Mouse (Mus musculus): ENCODE results near the gene Xntrpc.

Gene Xntrpc

DNA sequence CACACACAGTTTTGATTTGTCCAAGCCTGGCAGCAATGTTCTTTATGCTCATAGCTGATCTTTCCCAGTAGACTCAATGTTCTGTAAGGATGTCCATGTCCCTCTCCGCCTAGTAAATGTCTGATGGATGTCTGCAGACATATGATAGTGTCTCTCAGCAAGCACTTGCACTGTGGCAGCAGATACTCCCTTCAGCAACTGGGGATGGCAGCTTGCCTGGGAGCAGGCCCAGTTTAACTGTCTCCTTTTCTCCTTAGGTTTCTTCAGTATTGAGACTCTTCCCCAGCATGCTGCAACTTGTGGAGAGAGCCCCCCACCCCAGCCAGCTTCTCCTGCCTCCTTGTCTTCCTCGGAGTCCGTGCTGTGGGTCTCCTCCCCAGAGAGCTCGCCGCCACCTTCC is 16.3 kb downstream of the Xntrpc start:
- DNase-seq (ENCODE audit: low read depth): no peak

DNA sequence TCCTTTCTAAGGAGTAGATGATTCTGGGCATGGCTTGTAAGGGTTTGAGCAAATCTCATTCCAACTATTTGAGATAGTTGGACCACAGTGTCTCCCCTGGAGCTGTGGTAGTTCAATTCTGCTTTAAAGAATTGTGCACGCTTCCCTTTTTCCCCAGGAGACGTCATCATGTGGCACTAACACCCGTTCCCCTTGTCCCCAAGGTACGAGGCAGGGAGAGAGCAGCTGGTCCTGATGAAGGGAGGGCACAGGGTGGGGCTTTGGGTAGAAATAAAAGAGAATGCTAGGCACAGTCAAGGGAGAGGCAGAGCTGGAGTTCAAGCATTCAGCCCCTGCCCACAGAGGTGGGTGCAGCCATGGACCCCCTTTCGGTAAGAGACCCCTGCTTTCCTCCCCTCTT is 17.3 kb downstream of the Xntrpc start, which contains the start of gene Trpc2:
TSS of gene Trpc2 (plus strand) at position 301 of the 400 bp plus-strand sequence.
- no peak for DNase-seq (ENCODE audit: low read depth)

DNA sequence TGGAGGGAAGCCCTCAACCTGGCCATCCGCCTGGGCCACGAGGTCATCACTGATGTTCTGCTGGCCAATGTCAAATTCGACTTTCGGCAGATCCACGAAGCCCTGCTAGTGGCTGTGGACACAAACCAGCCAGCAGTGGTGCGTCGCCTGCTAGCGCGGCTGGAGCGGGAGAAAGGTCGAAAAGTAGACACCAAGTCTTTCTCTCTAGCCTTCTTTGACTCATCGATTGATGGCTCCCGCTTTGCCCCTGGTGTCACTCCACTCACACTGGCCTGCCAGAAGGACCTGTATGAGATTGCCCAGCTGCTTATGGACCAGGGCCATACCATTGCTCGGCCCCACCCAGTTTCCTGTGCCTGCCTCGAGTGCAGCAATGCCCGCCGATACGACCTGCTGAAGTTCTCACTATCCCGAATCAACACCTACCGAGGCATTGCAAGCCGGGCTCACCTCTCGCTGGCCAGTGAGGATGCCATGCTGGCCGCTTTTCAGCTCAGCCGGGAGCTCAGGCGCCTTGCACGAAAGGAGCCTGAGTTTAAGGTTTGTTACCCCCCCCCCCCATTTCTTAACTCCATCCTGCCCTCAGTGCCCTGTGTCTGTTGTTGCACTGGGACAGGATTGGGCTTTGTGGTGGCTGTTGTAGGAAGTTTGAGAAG is 18.7 kb downstream of the Xntrpc start:
- DNase-seq (ENCODE audit: low read depth): no peak

DNA sequence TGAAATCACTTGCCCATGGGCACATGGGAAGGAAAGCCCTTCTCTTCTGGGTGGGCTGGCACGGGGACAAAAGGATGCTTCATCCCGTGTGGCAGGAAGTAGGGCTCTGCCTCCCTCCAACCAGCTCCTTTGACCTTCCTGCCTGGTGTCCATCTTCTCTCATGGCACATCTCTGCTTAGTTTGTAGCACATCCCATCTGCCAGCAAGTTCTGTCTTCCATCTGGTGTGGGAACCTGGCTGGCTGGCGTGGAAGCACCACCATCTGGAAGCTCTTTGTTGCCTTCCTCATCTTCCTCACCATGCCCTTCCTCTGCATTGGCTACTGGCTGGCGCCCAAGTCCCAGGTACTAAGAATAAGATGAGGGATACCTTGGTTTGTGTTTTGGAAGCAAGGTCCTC is 21.8 kb downstream of the Xntrpc start:
- DNase-seq (ENCODE audit: low read depth): no peak

DNA sequence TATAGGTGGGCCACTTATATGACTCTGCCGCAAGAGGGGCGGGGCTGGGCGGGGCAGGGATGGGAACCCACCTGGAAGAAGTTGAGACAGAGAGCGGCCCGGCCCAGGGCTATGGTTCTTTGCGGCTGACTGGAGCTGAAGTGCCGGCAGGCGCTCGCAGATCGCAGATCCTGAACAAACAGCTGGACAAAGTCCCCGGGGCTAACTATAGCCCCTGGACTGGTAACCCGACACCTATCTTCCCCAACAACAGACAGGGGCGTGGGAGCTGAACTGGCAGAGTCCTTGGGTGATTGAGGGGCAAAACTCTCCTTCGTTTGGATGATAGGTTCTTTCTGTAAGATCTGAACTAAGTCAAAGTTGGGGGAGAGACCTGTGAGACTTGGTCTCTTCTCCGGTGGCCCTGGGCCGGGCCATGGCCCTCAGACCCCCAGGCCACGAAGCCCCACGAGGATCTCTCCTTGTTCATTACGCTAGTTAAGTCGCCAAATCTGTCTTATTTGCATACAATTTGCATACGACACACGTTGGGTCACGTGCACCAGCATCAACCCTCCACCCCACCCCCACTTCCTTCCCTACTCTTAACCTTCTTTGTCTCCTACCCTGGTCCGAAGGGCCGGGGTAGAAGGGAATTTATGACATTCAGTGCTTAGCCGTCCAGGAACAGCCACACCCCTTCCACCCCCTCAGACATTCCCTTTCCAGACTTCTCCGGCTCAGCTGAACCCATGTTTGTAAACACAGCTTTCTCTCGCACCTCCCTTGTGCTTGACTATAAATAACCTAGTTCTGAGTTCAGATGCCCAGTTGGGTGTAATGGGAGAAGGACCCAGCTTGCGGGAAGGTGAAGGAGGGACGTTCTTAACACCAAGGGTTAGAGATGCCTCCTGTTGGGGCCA is 34.5 kb downstream of the Xntrpc start:
- DNase-seq (ENCODE audit: low read depth): peak; percentile 50

DNA sequence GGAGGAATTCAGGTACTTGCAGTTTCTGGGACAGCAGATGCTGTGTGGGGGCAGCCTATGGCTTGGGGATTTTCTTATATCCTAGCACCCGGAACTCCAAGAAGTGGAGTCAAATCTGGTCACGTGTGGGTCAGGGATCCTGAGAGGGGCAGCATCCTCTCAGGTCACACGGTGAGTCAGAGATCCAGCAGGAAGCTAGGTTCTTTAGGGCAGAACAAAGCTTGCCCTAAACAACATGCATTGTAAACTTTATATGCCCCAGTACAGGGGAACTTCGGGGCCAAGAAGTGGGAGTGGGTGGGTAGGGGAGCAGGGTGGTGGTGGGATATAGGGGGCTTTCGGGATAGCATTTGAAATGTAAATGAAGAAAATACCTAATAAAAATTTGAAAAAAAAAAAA is 35.4 kb downstream of the Xntrpc start:
- DNase-seq (ENCODE audit: low read depth): no peak

DNA sequence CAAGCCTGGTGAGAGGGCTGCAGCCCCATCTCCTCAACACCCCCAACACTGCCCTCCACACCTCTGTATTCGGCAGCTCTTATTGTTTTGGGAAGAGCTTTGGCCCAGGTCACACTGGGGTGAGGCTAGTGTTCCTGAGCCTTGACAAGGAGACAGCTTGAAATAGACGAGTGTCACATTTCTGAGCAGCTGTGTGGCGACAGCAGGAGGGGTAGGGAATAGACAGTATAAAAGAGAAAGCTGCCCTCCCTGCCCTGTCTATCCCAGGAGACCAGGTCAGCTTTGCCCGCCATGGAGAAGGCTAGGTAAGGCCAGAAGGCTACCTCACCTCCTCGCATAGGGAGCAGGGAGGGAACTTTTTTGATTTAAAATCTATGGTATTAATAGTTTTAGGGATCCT is 36.0 kb downstream of the Xntrpc start, which contains the start of gene Art1:
TSS of gene Art1 (plus strand) at position 257 of the 400 bp plus-strand sequence.
- DNase-seq (ENCODE audit: low read depth): no peak

DNA sequence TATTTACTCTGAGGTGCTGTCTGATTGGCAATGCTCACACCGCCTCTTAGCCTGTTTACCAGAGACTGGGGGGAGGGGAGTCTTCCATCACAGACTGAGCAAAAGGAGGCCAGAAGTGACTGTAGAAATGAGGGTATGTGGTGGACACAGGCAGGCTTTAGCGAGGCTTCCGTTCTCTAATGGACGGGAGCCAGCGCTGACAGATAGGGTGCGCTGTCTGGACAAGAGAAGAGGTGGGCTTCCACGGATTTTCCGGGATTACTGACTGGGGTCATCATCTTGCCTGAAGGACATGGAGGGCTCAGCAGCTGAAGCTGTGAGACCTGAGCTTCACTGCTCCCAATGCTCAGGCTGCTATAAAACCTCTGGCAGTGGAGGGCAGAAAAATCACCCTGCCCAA is 36.7 kb downstream of the Xntrpc start:
- no peak for DNase-seq (ENCODE audit: low read depth)

DNA sequence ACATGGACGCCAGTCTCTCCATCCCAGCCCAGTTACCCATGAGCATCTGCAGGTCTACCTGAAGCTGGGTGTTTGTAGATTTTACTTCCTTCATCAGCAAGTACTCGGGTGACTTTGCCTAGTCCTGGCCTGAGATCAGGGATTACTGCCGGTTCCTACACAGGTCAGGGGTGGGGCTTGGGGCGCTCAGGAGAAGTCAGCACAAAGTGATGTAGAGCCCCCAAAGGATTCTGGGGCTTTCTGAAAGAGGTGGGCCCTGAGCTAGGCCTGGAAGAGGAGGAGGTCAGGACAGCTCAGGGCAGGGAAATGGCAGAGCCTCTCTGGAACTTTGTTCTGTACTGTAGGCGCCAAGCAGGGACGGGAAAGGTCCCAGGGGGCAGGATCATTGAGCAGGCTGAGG is 37.2 kb downstream of the Xntrpc start:
- no peak for DNase-seq (ENCODE audit: low read depth)

DNA sequence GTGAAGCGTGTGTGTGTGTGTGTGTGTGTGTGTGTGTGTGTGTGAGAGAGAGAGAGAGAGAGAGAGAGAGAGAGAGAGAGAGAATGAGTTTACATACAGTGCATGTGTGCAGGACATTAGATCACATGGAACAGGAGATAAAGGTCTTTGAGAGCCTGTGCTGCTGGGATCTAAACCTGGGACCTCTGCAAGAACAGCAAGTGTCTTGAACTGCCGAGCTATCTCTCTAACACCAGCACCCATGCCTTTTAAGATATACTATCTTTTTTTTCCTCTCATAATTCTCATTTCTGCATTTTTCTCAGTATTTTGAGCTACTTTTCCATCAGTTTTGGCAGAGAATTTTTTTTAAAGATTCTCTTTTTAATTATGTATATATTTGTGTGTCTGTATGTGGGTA is 38.0 kb downstream of the Xntrpc start:
- DNase-seq (ENCODE audit: low read depth): peak; percentile 48

DNA sequence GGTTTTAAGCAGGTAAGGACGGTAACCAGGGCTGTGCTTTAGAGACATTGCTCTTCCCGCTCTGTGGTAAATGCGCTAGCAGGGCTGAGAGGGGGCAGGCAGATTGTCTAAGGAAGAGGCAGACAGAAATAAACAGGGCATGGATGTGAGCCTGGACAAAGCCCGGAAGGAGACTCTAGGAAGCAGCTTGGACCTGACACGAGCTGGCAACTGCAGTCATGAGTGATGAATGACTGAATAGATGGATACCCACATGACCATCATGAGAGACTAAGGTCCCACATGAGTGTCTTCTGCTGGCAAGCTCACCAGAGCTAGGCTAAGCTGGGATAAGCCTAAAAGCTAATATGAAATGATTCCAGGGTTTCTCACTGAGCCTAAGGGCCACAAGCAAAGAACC is 38.6 kb downstream of the Xntrpc start:
- DNase-seq (ENCODE audit: low read depth): no peak

DNA sequence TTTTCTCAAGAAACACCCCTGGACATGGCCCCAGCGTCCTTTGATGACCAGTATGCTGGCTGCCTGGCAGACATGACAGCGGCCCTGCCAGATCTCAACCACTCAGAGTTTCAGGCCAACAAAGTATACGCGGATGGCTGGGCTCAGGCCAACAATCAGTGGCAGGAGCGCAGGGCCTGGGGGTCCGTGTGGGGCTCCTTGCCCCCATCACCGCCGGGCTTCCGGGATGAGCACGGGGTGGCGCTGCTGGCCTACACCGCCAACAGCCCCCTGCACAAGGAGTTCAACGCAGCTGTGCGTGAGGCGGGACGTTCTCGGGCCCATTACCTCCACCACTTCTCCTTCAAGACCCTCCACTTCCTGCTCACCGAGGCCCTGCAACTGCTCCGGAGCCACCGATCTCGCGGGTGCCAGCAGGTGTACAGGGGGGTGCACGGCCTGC is 41.2 kb downstream of the Xntrpc start:
- no peak for DNase-seq (ENCODE audit: low read depth)

DNA sequence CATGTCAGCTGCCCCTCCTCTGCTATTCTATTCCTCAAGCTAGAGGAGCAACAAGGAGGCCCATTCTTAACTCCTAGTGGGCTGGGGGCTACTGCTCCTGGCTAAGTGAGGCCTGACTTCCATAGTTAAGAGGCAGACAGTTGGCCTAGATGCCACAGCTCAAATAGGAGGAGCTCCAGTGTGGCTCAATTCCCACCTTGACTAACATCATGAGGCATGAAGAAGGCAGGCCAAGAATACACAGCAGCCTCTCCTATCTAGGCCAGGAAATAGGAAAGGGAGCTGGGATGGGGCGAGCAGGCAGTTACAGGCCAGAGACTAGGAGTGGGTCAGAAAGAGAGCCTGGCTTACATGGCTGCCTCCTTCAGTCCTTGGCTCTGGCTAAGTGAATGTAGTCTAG is 42.7 kb downstream of the Xntrpc start:
- no peak for DNase-seq (ENCODE audit: low read depth)

DNA sequence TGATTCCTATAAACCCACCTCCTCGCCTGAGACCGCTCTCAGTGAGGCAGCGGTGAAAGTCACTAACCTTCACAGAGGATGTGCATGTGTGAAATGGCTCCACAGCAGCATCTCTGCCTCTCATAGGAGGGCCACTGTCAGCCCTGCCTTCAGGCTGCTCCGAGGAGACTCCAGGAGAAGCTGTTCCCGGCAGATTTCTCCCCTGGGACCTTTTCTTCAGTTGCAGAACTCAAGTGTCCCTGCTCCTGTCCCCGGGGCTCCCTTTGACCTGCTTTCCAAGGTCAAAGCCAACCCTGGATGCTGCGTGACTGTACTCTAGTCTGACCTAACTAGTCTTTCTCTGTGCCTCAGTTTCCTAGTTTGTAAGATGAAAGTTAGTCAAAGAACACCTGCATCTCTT is 43.7 kb downstream of the Xntrpc start, which contains the start of gene Art5:
TSS of gene Art5 (minus strand) at position 319 of the 400 bp plus-strand sequence.
- no peak for DNase-seq (ENCODE audit: low read depth)

DNA sequence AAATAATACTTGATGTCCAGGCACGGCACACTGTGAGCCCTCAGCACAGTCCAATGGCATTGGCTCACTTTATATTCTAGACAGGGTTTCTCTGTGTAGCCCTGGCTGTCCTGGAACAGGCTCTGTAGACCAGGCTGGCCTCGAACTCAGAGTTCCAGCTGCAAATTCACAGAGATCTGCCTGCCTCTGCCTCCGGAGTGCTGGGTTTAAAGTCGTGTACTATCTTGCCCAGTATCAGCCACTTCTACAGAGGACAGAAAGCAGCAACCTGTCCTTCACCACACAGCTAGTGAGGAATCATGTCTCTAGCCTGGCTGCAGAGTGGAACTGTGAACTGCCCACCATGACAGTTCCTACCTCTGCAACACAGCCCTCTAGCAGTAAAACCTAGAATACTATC is 44.2 kb downstream of the Xntrpc start:
- DNase-seq (ENCODE audit: low read depth): no peak

DNA sequence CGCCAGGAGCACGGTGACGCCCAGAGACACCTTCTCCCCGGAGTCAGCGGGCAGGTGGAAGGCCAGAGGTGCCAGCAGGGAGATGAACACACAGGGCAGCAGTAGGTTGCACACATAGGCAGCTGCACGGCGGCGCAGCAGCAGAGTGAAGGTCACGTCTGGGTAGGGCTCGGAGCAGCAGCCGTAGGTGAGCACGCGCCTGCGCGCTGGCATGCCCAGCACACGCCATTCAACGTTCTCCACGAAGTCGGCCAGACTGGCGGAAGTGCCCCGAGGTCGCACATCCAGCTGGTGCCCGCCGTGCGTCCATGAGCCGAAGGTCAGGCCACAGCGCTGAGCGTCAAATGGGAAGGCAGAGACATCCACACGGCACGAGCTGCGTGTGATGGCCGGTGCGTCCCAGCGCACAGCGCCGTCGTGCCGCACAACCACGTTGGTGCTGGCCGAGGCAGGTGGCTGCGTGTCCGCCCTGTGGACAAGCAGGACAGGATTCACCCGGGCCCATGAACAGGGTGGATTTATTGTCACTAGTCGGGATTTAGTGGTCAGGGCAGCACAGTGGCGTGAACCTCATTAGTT is 47.7 kb downstream of the Xntrpc start:
- DNase-seq (ENCODE audit: low read depth): no peak

DNA sequence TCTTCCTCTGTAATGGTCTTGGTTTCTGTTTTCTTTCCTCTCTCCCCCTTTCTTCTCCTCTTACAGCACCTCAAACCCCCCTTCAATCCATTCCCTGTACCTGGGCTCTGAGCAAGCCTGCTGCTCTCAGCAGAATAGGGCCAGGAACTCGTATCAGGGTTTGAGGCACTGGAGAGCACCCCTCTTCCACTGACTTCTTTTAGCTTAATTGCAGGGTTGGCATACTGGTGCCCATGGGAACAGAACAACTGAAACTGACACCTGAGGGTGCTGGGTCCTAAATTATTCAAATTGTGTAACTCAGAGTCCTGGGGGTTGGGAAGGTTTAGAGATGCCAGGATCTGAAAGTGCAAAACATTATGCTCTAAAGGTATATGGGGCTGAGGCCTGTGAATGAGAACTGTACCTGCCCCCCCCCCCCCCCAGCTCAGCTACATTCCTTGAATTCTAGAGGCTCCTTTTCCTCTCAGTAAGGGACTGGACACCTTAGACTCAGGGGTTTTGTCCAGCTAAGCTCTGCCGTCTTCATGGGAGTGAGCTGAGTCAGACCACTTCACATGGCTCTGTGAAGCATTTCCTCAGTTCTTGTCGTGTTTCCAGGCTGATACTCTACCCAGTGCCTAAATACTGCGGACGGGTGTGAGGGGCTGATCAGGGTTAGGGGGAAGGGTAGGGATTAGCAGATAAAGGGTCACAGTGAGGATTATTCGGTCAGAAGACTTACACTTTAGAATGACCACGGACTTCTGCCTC is 51.2 kb downstream of the Xntrpc start, which contains the start of gene Chrna10:
TSS of gene Chrna10 (minus strand) at position 250 of the 753 bp plus-strand sequence.
- DNase-seq (ENCODE audit: low read depth): no peak

DNA sequence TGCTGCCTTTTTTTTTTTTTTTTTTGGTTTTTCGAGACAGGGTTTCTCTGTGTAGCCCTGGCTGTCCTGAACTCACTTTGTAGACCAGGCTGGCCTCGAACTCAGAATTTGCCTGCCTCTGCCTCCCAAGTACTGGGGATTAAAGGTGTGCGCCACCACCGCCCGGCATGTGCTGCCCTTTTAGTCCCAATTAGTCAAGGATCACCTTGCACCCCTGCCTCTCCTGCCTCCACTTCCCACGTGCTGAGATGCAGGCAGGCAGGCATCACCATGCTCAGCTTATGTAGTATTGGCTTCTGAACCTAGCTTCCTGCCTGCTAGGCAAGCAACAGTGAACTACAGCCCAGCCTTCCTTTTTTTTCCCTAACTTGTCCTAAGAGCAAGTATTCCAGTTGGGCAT is 51.9 kb downstream of the Xntrpc start:
- DNase-seq (ENCODE audit: low read depth): no peak

DNA sequence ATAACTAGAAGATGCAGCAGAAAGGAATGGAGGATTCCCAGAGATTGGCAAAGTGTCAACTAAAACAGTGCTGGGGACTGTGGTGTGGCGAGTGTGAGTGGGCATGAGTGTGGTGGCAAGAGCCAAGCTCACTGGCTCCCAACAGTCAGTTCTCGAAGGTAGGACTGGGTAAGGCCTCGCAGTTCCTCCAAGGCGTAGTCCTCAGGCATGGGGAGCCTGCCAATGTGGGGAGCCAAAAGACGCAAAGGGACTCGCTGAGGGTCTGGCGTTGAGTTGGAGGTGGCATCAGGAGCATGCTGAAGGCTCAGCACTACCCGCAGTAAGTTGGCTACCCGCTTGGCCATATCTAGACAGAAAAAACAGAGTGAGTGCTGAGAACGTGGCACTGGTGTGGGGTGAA is 54.8 kb downstream of the Xntrpc start:
- no peak for DNase-seq (ENCODE audit: low read depth)

DNA sequence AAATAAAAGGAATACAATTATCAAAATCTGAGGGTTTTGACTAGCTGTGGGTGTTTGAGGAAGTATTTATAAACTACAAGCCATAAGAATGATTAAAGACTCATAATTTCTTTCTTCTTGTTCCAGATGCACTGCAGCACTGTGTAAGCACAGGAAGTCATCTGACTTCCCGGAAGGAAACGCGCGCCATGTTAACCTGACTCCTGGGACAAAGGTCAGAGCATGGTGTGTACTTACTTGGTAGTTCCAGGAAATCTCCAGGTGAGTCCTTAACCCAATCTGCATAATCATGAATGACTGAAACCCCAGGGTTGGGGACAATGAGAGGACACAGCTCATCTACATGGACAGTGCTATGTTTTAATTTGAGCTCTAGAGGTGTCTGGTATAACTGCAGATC is 66.9 kb downstream of the Xntrpc start:
- DNase-seq (ENCODE audit: low read depth): no peak

DNA sequence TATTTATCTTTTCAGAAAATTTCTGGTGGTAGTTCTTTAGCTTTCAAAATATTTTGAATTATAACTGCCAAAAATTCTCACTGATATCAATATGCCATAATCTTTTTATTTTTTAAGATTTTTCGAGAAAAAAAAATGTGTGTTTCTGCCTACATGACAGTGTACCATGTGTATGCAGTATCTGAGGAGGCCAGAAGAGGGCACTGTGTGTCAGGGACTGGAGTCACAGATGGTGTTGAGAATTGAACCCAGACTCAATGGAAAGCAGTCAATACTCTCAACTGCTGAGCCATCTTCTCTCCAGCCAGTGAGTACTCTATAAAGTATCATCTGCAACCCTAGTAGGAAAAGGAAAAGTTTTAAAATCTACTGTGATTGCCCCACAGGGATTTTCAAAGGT is 72.0 kb downstream of the Xntrpc start:
- DNase-seq (ENCODE audit: low read depth): peak; percentile 56

DNA sequence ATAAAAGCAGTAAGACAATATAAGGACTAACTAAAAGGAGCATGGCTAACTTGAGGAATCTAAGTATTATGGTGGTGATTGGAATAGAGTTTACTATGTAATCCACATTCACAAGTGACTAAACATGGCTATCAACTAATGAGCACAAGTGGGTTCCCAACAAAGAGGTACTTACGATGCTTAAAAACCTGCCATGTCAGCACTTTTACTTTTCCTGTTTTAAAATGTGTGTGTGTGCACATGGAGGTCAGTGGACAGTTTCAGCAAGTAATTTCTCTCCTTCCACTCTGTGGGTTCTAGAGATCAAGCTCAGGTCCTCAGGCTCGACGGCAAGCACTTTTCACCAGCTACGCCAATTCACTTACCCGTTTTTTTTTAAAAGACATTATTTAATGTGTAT is 72.4 kb downstream of the Xntrpc start:
- DNase-seq (ENCODE audit: low read depth): no peak

All from c-Kit-positive CD71-positive TER-119-negative erythroid progenitor cells, embryonic 14.5 days (primary cell).